Mouse (Mus musculus) spleen, adult 18-20 months (tissue): ENCODE results near the gene Bcl2l1.

Experiments
- DNase-seq, 2 experiments: peaks; one replicate each; pipeline ENCODE4 v3.0.0; 2022; ENCODE audit warnings: mixed read lengths in 2 of 2

Gene Bcl2l1

DNA sequence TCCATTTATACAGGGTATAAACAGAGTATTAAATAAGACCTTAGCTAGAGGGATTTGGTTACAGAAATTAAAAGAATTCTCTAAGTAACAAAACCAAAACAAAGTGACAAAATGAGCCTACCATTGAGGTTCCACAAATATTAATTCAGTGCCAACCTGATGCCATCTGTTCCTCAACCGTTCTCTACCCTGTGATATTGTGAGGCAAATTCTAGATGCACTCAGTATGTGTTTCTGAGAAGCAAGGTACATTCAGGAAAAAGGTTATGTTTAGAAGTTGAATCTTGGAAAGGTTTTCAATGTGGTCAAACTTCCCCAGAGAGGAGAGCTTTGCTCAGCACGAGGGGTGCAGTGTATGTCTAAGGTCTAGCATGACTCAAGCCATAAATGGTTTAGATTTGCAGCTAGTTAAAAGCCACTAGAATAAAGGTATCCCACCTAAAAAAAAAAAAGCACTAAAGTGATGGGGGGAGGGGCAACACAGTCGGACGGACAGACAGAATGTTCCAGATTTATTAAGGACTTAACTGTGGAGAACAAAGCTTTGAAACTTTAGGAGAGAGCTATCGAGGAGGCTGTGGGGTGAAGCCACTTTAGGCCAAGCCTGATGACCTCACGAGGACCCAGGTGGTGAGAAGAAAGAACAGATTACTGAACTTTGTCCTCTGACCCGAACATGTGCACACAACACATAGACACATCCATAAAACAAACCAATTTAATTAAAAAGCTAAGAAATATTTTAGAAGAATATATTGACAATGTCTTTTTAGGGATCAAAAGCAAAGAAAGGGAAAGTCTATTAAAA, 31.4 kb downstream of the Bcl2l1 start:
- no peak for DNase-seq

DNA sequence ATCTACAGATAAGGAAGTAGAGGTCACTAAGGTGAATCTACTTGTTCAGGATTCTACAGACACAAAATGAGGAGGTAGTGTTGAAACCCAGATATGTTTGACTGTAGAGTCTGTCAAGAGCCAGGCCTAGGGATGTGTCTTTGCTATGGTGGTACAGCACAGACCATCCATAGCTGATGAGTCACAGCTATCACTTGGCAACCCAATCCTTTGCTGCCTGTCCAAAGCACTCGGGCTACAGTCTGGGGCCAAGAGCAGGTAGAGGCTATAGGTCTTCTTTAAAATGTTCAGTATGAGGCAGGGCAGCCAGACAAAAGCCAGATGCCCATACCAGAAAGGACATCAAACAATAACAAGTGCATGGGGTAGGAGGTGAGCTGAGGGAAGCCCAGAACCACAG, 33.9 kb downstream of the Bcl2l1 start:
- no peak for DNase-seq

DNA sequence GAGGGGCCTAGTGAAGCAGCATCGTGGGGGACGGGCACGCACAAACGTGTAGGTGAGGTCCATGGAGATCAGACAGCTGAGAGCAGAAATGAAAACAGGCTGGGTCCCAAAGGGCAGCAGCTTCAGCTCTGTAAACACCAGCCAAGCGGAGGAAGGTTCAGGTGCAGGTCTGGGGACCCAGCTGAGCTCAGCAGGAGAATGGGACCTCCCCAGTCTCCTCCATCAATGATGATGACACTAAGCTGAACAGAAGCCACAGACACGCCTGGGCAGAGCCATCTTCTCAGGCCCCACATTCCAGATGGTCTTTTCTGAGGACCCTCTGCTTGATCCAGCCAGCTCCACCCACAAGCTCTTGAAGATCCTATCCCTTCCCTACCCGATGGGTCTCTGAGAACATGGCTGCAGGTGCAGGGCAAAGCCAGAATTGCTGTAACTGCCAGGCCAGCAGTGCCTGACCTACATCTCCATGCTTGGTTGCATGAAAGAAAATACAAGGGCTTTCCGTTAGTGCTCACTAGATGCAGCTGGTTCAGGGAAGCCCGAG, 37.2 kb downstream of the Bcl2l1 start:
- DNase-seq = no peak

DNA sequence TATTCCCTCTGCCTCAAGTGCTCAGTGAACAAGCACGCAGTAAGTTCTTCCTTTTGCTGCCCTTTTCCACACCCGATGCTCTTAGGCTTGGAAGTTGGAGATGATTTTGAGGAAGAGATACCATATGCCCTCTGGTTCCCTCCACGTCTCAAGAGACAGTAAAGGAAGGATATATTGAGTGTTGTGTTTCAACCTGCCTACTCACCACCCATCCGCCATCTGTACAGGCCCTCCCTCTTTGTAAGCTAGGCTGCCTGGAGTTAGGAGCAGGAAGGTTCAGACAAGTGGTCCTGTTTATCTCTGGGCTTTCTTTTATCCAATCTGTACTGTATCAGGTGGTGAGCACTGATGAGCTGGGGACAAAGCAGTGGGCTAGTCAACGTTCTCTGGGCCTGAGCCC, 38.1 kb downstream of the Bcl2l1 start:
- no peak for DNase-seq

DNA sequence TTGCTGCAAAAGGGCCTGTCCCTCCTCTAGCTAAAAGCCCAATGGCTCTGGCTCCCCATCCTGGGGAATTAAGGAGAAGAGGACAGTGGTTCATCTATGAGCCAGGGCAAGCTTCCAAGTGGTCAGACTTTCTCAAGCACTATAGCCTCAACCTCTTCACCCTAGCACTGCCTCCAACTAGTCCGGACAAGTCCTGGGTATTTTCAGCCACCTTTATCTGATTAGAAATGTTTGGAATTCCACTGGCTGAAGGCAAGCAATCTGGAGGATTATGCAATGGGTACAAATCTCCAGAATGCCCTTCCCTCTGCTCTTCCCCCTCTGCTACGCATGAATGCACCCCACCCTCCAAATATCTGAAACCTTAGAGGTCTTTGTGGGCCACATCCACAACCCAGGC, 39.1 kb downstream of the Bcl2l1 start:
- no peak for DNase-seq

DNA sequence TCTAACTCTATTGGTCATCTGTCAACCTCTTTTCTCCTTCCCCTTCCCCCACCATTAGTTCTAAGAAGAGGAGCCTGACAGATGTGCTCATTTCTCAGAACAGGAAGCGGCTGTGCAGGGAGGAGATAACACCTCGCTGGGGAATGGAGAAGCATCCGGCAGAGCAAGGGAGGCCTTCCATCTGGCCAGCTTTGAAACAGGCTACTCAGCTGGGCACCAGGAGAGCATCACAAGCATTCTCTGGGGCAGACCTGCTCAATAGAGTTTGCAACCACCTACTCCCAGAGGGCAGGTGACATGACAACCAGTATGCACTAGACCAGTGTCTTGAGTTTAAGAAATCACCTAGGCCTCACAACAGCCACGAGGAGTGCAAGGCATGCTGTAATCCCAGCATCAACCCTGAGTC, 41.9 kb downstream of the Bcl2l1 start:
- peak in 1 of 2 experiments; percentile 26 for DNase-seq

DNA sequence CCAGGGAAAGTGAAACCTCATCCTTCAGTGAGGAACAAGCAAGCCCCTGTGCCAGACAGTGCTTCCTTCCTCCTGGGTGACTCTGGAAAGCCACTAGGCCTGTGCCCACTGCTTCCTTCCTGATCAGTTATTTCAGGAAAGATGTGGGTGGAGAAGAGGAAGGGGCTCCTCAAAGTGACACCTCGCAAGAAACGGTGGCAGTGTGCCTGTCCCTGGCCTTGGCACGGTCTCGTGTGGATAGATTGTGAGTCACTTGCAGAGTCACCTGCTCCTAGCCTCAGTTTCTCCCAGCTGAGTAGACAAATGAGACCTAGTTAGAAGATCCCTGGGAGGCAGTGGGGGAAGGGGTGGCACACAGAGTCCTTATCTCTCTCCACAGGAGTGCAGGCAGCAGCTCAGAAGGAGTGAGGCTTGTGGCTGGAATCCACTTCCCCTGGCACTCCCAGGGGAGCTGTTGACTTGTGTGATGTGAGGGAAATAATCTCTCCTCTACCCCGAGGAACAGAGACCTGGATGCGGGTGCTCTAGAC, 42.6 kb downstream of the Bcl2l1 start:
- DNase-seq = no peak

DNA sequence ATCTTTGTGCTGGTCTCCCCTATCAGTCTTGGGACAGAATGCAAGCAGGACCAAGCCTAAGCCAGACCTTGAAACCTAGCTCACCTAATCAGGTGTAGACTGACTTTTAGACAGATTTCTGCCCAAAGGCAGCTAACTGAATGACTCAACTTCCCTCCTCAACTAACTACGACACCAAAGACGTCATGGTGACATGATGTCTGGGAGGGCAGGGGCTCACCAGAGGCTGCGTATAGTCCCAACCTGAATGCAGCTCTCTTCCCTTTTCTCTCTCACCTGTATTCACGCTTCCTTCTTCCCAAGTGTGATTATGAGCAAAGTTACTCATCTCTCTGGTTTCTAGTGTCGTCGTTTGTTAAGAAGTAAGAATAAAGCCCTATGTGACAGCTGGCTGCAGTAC, 44.0 kb downstream of the Bcl2l1 start:
- no peak for DNase-seq

DNA sequence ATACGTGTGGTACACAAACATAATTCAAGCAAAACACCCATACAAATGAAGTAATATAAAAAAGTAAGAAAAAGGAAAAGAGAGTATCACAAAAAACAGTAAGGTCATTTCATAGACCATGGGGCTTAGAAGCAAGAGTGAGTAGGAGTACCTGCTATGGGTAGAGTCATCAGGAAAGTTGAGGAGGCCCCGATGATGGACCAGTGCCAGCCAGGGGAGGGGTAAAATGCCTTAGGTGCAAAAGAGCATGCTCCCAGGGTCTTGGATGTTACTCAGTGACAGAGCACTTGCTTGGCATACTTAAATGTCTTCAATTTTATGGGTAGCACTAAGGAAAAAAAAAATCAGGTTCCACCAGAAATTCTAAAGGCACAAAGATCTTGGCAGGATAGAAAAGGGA, 44.4 kb downstream of the Bcl2l1 start:
- no peak for DNase-seq

DNA sequence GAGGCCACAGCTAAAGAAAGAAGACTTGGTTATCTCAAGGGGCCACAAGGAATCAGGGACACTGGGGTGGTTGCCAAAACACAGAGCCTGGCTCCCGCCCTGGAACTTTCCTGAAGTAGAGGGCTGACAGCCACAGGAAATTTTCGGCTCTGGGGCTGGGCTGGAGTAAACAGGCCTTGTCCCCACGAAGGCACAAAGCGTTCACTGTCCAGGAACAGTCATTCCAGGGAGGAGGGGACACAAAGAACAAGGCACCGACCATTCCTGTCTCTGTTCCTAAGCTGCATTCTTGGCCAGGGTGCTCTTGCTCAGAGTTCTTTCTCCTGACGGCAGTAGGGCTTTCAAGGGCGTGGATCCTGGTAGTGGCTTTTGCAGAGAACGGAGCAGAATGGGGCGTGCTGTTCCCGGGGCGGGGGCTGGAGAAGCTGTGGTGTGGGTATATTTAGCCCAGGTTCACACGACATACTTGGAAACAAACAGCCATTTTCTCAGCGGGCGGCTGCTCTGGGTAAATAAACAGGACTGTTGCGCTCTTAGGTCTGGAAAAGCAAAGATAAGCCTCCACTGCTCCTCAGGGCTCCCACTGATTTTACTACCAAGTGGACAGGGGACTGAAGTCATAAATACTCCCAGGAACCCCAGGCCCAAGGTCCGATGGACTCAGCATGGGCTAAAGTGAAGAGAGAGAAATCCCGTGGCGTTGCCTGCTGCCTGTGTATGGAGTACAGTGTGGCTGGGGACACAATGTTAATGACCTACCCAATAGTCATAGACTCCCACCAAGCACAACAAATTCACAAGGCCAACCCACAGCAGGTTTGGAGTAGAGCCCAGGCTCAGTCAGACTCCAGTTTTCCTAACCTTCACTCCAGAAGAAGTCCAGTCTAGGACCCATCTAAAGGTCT, 45.8 kb downstream of the Bcl2l1 start:
- no peak for DNase-seq

DNA sequence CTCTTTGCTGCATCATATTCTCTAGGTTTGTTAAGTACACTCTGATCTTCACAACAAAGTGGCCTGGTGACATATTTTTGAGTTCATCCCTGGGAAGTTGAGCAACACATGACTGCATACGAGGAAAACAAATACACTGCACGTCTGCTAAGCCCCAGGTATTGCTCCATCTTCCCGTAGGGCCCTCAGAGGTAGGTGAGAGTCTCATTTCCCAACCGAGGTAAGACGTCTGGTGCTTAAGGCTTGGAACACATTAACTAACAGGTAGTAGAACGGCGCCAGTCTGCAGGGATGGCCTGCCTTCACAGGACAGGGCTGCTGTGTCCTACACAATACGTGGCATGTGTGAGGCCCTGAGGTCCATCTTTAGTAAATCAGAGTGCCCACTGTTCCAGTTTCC, 46.9 kb downstream of the Bcl2l1 start:
- no peak for DNase-seq

DNA sequence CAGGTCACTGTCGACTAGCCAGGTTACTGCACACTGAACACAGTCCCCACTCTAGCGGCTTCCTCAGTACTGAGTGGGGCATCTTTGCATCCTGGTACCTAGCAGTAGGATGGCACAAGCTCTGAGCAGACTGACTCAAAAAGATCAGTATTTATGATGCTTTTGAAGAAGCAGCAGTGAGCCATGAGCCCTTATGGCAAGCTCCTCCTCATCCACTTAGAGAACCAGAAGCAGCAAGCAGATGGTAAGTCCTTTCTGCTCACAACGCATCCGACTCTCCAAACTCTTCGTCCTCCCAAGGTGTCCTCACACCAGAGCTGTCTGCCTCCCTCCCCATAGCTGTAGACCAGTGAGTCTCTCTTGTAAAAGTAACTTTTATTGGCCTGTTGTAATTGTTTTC, 48.3 kb downstream of the Bcl2l1 start:
- no peak for DNase-seq

DNA sequence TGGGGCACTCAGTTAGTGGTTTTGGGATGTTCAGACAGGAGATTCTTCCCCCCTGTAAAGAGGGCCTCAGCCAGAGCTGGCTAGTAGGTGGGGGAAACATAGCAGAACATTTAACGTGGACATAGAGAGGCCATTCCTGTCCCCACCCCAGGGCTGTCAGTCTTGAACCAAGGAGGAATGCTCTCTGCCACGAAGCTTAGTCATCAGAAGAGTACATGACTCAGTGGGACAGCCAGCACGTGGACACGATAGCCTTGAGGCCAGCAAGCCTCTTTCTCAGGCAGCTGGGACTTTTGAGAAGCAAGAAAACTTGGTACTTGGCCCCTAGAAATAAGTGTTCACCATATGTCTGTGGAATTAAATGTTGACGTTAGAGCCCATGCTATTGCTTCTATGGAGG, 48.9 kb downstream of the Bcl2l1 start:
- no peak for DNase-seq

DNA sequence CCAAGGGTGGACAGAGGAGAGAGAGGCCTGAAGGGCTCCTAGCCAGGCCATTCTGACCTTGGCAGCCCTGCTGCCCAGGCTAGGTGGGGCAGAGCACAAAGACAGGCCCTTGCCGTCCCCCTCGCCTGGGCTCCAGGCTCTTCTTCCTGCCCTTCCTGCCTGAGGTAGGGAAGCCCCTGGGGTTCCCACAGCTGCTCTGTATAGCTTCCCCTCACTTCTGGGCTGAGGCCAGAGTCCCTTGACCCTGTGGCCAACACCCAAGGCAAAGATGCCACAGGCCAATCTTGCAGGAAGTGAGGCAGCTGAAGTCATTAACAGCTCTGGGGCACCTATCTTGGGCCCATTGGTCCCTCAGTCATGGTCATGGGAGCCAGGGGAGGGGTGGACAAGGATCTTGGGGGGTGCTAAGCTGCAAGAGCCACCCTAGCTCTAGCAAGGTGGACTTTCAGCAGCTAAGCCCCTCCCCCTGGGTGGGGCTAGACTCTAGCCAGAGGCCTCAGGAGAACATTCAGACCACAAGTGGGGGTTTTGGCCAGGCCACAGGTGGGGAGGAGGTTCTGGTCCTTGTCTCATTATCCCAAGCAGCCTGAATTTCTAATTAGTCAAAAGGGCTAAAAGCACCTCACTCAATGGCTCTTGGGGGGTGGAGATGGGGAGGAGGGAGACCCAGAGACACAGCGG, 50.4 kb downstream of the Bcl2l1 start:
- no peak for DNase-seq

DNA sequence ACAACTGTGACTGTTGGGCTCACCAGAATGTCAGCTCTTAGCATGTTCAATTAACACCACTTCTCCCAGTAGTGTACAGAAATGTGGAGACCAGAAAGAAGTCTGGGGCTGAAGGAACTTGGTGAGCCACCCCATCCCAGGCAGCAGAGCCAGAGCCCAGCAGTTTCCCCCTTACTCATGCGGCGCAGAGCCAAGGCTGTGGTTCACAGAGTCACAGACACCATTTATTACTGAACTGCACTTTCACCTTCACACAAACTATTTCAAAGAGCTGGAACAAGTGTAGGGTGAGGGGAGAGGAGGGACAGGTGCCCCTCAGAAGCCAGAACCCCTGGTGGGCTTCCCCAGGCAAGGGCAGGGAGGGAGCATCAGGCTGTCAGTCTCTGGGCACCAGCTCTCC, 51.1 kb downstream of the Bcl2l1 start:
- no peak for DNase-seq

DNA sequence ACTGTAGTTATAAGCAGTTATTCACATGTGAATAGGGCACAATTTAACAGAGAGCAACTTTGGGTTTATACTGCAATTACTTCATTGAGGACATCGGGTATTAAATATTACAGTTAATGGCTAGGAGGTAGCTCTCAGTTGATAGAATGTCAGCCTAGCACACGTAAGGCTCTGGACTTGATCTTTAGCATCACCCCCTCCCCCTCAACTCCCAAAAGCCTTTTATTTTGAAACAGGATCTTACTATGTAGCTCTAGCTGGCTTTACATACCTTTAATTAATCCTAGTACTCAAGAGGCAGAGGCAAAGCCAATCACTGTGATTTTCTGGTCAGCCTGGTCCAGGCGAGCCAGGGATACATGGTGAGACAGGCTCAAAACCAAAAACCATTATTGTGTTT, 54.4 kb downstream of the Bcl2l1 start:
- no peak for DNase-seq

DNA sequence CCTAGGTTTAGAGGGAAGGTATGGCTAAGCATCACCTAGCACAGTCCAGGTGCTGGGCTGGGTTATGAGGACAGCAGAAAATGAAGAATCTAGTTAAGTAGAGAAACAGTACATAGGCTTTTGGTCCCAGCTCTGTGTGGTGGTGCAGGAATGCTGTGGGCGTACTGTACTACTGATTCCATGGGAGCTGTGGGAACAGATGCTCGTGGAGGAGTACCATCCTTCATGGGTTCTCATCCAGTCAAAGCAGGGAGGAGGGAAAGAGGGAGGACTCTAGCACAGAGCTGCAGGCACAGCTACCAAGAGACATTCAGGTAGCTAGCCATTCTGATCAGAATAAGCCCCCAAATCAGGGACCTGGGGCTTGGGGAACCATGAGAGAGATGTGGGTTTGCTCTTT, 55.1 kb downstream of the Bcl2l1 start:
- no peak for DNase-seq

DNA sequence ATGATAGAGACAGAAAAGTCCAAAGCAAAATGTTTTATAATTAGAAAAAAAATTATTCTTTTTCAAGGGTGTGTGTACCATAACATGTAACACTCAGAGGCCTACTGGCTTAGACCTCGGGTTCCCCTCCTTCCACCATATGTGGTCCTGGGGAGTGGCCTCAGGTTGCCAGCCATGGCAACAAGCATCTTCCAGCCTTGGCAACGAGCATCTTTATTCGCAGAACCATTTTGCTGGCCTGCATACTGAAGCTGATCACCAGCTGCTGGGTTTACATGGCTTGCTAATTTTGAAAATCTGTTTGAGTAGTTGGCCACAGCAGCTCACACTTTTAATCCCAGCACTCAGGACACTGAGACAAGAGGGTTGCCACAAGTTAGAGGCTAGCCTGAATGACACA, 55.5 kb downstream of the Bcl2l1 start:
- no peak for DNase-seq

DNA sequence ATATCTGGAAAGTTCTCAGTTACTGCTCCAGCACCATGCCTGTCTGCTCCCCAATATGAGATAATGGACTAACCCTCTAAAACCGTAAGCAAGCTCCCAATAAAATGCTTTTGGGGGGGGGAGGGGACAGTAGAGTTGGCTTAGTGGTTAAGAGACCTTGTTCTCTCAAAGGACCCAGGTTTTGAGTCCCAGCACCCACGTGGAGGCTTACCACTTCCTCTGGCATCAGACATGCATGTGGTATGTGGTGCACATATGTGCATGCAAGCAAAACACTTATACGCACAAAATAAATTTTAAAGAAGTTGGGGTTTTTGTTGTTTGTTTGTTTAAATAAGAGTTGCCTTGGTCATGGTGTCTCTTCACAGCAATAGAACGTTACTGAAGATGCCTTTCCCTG, 56.2 kb downstream of the Bcl2l1 start:
- no peak for DNase-seq

DNA sequence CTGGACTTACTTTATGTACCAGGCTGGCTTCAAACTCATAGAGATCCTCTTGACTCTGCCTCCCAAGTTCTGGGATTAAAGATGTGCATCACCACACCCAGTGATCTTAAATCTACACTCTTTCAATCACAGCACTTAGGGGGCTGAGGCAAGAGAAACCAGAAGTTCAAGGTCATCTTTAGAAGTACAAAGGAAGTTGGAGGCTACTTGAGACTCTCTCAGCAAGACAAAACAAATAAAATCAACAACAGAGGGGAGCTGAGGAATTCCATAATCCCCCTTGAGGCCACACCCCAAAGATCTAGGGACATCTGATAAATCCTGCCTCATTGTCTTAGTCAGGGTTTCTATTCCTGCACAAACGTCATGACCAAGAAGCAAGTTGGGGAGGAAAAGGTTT, 59.3 kb downstream of the Bcl2l1 start:
- no peak for DNase-seq

DNA sequence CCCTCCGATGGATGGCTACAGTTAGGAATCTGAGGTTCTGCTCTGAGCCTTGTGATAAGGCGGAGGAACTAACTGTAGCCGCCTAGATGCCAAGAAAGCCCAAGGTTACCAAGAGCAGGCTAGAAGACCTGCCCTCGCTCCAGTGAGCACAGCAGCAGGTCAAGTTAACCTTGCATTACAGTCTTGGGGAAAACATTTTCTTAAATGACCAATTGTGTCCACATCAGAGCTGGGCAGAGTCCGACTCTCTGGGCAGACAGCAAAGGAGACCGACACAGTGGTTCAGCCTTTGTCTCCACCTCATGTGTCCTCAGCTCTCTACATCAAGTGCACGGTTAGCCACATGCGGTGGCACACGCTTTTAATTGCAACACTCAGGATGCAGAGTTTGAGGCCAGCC, 60.0 kb downstream of the Bcl2l1 start:
- no peak for DNase-seq

DNA sequence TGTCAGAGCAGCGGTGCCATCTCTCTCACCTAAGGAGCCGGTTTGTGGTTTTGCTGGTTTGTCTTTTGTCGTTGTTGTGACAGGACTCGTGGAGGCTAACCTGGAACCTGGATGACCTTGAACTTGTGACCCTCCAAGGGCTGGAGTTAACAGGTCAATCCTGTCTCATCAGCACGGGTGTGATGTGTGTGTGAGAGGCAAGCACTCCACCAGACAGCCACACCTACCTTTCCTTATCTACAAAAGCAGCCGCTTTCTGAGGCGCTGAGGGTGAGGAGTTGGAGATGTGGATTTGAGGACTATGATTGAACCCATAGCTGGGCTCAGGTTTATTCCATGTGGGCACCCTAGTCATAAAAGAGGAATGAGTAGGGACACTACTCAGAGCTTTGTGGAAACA, 61.9 kb downstream of the Bcl2l1 start:
- DNase-seq = no peak
